Mouse (Mus musculus): Measurements from ENCODE around the gene Itga11. TPM values are rescaled to one million over a fixed set of nuclear protein-coding genes. Genes with fewer than 3 reads are reported as not detected.
"Not testable (repeated sequence)": the region's sequence is repeated elsewhere in the genome, so short reads cannot be mapped to it uniquely, and the experiment has no call there.

Gene Itga11
- polyA plus RNA-seq, 1 experiment from 2014 or later = 1.5 TPM

- Histone ChIP-seq H3K9ac (peak overlapping the region; percentile 99), H3K27ac (replicated peaks) (peak overlapping the region; percentile 99), H3K4me1 (replicated peaks) (peaks cover 33% of the 10 kb centered on the region), H3K9me3 (no peaks in the 10 kb centered on the region), H3K36me3 (no peaks in the 10 kb centered on the region), H3K27me3 (no peaks in the 10 kb centered on the region), H3K4me3 (peak overlapping the region; percentile 98), H3K4me2 (peak overlapping the region; percentile 65)
- ATAC-seq (ENCODE audit: low FRiP score, low read depth) = peak; percentile 27; the same call in 1 of the 2 replicates
- WGBS = 11% methylated on average over 14 of the region's 14 CpGs
Observed at GRCm38 (mm10) chr9:62812216-62813049, 134.8 kb downstream of the Itga11 start.

GRCm38 (mm10) chr9:62814751-62815150, 137.1 kb downstream of the Itga11 start:
- no peaks in the 10 kb centered on the region for H3K27me3 ChIP-seq
- peaks cover 12% of the 10 kb centered on the region for H3K4me1 ChIP-seq (replicated peaks)
- 89% methylated on average over 2 of the region's 2 CpGs for WGBS
- H3K36me3 ChIP-seq = no peaks in the 10 kb centered on the region
- H3K4me2 ChIP-seq = no peak overlapping the region
- no peak for ATAC-seq (ENCODE audit: low FRiP score, low read depth)
- H3K9ac ChIP-seq = no peak overlapping the region
- H3K27ac ChIP-seq (replicated peaks) = no peak overlapping the region
- no peaks in the 10 kb centered on the region for H3K9me3 ChIP-seq
- H3K4me3 ChIP-seq = no peak overlapping the region

- no peak for ATAC-seq (ENCODE audit: low FRiP score, low read depth)
- 85% methylated on average over 9 of the region's 9 CpGs for WGBS
Observed at GRCm38 (mm10) chr9:62816323-62817098, 138.9 kb downstream of the Itga11 start.

GRCm38 (mm10) chr9:62817099-62817571, 139.5 kb downstream of the Itga11 start:
- Histone ChIP-seq H3K27me3 (no peaks in the 10 kb centered on the region), H3K4me1 (replicated peaks) (peaks cover 11% of the 10 kb centered on the region), H3K4me2 (no peak overlapping the region), H3K9ac (no peak overlapping the region), H3K4me3 (no peak overlapping the region), H3K36me3 (no peaks in the 10 kb centered on the region), H3K27ac (replicated peaks) (0 out of 2 replicates have a peak overlapping the region, but pooled peaks have one; percentile 31), H3K9me3 (no peaks in the 10 kb centered on the region)
- ATAC-seq (ENCODE audit: low FRiP score, low read depth) = no peak; the same call in 1 of the 2 replicates
- WGBS = 46% methylated on average over 12 of the region's 12 CpGs

More at GRCm38 (mm10) chr9:62816323-62817098, 138.9 kb downstream of the Itga11 start:
- no peaks in the 10 kb centered on the region for H3K9me3 ChIP-seq
- H3K4me2 ChIP-seq = no peak overlapping the region
- H3K4me1 ChIP-seq (replicated peaks) = peaks cover 12% of the 10 kb centered on the region
- H3K27ac ChIP-seq (replicated peaks) = 0 out of 2 replicates have a peak overlapping the region, but pooled peaks have one; percentile 31
- H3K4me3 ChIP-seq = no peak overlapping the region
- H3K9ac ChIP-seq = no peak overlapping the region
- H3K27me3 ChIP-seq = no peaks in the 10 kb centered on the region
- H3K36me3 ChIP-seq = no peaks in the 10 kb centered on the region

GRCm38 (mm10) chr9:62817828-62818614, 140.4 kb downstream of the Itga11 start:
- Histone ChIP-seq H3K27ac (replicated peaks) (no peak overlapping the region), H3K9ac (no peak overlapping the region), H3K36me3 (no peaks in the 10 kb centered on the region), H3K4me2 (no peak overlapping the region), H3K4me1 (replicated peaks) (0 out of 2 replicates have a peak, but pooled peaks cover 4% of the 10 kb centered on the region), H3K27me3 (no peaks in the 10 kb centered on the region), H3K4me3 (no peak overlapping the region), H3K9me3 (no peaks in the 10 kb centered on the region)
- no peak for ATAC-seq (ENCODE audit: low FRiP score, low read depth)
- WGBS = 71% methylated on average over 4 of the region's 4 CpGs

GRCm38 (mm10) chr9:62819494-62819893, 141.9 kb downstream of the Itga11 start:
- Histone ChIP-seq H3K27me3 (no peaks in the 10 kb centered on the region), H3K4me2 (no peak overlapping the region), H3K4me3 (no peak overlapping the region), H3K9ac (no peak overlapping the region), H3K36me3 (no peaks in the 10 kb centered on the region), H3K27ac (replicated peaks) (no peak overlapping the region), H3K4me1 (replicated peaks) (0 out of 2 replicates have a peak, but pooled peaks cover 4% of the 10 kb centered on the region), H3K9me3 (no peaks in the 10 kb centered on the region)
- 76% methylated on average over 3 of the region's 3 CpGs for WGBS
- ATAC-seq (ENCODE audit: low FRiP score, low read depth) = no peak

- H3K27ac ChIP-seq (replicated peaks); H3K27me3 ChIP-seq; H3K36me3 ChIP-seq; H3K9ac ChIP-seq; ATAC-seq (ENCODE audit: low FRiP score, low read depth); H3K4me1 ChIP-seq (replicated peaks); H3K4me3 ChIP-seq; H3K4me2 ChIP-seq; H3K9me3 ChIP-seq: not testable (repeated sequence)
- 95% methylated on average over 5 of the region's 6 CpGs for WGBS
Observed at GRCm38 (mm10) chr9:62819910-62820309, 142.3 kb downstream of the Itga11 start.

- no peaks in the 10 kb centered on the region for H3K27me3 ChIP-seq
- no peaks in the 10 kb centered on the region for H3K36me3 ChIP-seq
- WGBS = 86% methylated on average over 6 of the region's 6 CpGs
- H3K4me1 ChIP-seq (replicated peaks) = peaks cover 12% of the 10 kb centered on the region
- H3K9ac ChIP-seq = no peak overlapping the region
- no peak for ATAC-seq (ENCODE audit: low FRiP score, low read depth)
- no peak overlapping the region for H3K4me3 ChIP-seq
- H3K4me2 ChIP-seq = no peak overlapping the region
- no peaks in the 10 kb centered on the region for H3K9me3 ChIP-seq
- H3K27ac ChIP-seq (replicated peaks) = no peak overlapping the region
Observed at GRCm38 (mm10) chr9:62820829-62821228, 143.2 kb downstream of the Itga11 start.

- Histone ChIP-seq H3K4me1 (replicated peaks) (peaks cover 21% of the 10 kb centered on the region), H3K36me3 (no peaks in the 10 kb centered on the region), H3K27ac (replicated peaks) (no peak overlapping the region), H3K27me3 (no peaks in the 10 kb centered on the region), H3K9me3 (no peaks in the 10 kb centered on the region), H3K4me2 (no peak overlapping the region), H3K9ac (no peak overlapping the region), H3K4me3 (no peak overlapping the region)
- WGBS = 97% methylated on average over 7 of the region's 7 CpGs
- no peak for ATAC-seq (ENCODE audit: low FRiP score, low read depth)
Observed at GRCm38 (mm10) chr9:62821811-62822210, 144.2 kb downstream of the Itga11 start.

- H3K4me1 ChIP-seq (replicated peaks) = peaks cover 23% of the 10 kb centered on the region
- no peaks in the 10 kb centered on the region for H3K36me3 ChIP-seq
- H3K4me3 ChIP-seq = no peak overlapping the region
- WGBS = 8% methylated on average over 9 of the region's 9 CpGs
- no peaks in the 10 kb centered on the region for H3K27me3 ChIP-seq
- ATAC-seq (ENCODE audit: low FRiP score, low read depth) = no peak
- H3K4me2 ChIP-seq = peak overlapping the region; percentile 6; the same call in 1 of the 2 replicates
- H3K27ac ChIP-seq (replicated peaks) = peak overlapping the region; percentile 57
- H3K9ac ChIP-seq = no peak overlapping the region
- H3K9me3 ChIP-seq = no peaks in the 10 kb centered on the region
Observed at GRCm38 (mm10) chr9:62825791-62826393, 148.3 kb downstream of the Itga11 start.

GRCm38 (mm10) chr9:62826456-62826855, 148.8 kb downstream of the Itga11 start:
- Histone ChIP-seq H3K4me2 (no peak overlapping the region), H3K9ac (no peak overlapping the region), H3K4me1 (replicated peaks) (peaks cover 23% of the 10 kb centered on the region), H3K36me3 (no peaks in the 10 kb centered on the region), H3K27me3 (no peaks in the 10 kb centered on the region), H3K27ac (replicated peaks) (peak overlapping the region; percentile 57; the same call in 1 of the 2 replicates), H3K4me3 (no peak overlapping the region), H3K9me3 (no peaks in the 10 kb centered on the region)
- ATAC-seq (ENCODE audit: low FRiP score, low read depth) = no peak
- 12% methylated on average over 7 of the region's 7 CpGs for WGBS
